Mouse (Mus musculus) myocyte (in vitro differentiated cells): Measurements from ENCODE around the gene Srgap2.

Experiments used
- CEBPB ChIP-seq: IDR thresholded peaks from 2 replicates; pipeline ENCODE4 v1.6.1; 2011; ENCODE audit warnings: mild to moderate bottlenecking, moderate library complexity; ENCODE audit not compliant: poor library complexity, insufficient read depth, severe bottlenecking
- POLR2A ChIP-seq: IDR thresholded peaks from one replicate; pipeline ENCODE4 v1.6.1; 2011; ENCODE audit warnings: low read depth, mild to moderate bottlenecking, control low read depth, moderate library complexity; ENCODE audit not compliant: insufficient read length
- POLR2AphosphoS2 ChIP-seq: IDR thresholded peaks from one replicate; pipeline ENCODE4 v1.6.1; 2011; ENCODE audit warnings: low read depth, control low read depth; ENCODE audit not compliant: insufficient read length
- TCF12 ChIP-seq: IDR thresholded peaks from one replicate; pipeline ENCODE4 v1.6.1; 2011; ENCODE audit warnings: mild to moderate bottlenecking, control low read depth; ENCODE audit not compliant: poor library complexity, insufficient read depth, severe bottlenecking
- TCF3 ChIP-seq: IDR thresholded peaks from one replicate; pipeline ENCODE4 v1.6.1; 2011; ENCODE audit warnings: low read depth, control low read depth; ENCODE audit not compliant: insufficient read length
- USF1 ChIP-seq: IDR thresholded peaks from one replicate; pipeline ENCODE4 v1.6.1; 2011; ENCODE audit warnings: low read depth, mild to moderate bottlenecking, control low read depth, moderate library complexity

- TF ChIP-seq POLR2A = no peak
- TF ChIP-seq USF1 = no peak
- no peak for TF ChIP-seq CEBPB
- TF ChIP-seq TCF12 = no peak
- no peak for TF ChIP-seq TCF3
- no peak for TF ChIP-seq POLR2AphosphoS2
Measured at GRCm38 (mm10) chr1:131553428-131553827, 26.3 kb upstream of the Srgap2 start.
